Mouse (Mus musculus): ENCODE data around the gene Fem1b.
"Not testable (repeated sequence)": the region's sequence is repeated elsewhere in the genome, so short reads cannot be mapped to it uniquely, and the experiment has no call there.

Fem1b gene

DNA sequence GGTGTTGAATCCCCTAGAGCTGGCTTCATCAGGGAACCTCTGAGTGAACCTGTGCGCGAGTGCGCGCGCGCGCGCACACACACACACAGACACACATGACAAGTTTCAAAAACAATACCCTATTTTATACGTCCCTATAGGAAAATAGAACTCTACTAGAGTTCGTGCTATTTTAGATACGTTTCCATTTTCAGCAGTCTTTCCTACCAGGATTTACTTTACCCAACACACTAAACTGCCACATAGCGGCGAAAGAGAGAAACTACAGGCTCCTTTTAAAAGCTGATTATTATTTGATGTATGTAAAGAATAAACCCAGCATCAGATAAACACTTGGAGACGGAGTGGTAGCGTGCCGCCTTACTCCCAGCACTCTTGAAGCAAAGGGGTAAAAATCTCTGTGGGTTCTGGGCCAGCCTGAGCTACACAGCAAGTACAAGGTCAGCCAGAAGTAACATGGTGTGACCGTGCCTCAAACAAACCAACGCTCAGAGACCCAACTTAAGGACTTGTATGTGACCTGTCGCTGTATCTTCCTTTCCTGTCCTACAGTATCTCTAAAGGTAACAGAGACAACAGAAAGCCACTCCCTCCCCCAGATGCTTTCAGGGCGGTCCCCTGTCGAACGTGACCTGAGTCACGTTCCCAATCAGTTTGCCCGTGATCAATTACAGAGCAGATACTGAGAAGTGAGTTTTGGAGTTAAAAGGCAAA, 16.4 kb upstream of the Fem1b start:
- no peak for DNase-seq (ENCODE audit: low read depth, low spot score)

DNA sequence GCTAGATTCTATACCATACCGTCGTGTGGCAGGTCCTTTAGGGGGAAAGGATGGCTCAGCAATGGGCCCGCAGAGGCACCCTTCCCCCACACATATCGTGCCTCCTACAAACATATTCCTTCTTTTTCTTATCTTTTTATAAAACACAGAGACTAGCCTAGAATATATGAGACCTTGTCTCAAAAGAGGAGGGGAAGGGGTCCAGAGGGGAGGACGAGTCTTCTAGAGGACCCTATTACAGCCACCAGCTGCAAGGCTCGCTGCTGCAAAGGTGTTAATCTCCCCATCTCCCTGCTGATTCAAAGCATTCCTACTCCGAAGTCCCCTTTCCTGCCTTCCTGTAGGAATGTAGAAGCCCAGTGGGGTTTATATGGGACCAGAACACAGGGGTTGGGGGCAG, 14.7 kb upstream of the Fem1b start:
- no peak for DNase-seq (ENCODE audit: low read depth, low spot score)

DNA sequence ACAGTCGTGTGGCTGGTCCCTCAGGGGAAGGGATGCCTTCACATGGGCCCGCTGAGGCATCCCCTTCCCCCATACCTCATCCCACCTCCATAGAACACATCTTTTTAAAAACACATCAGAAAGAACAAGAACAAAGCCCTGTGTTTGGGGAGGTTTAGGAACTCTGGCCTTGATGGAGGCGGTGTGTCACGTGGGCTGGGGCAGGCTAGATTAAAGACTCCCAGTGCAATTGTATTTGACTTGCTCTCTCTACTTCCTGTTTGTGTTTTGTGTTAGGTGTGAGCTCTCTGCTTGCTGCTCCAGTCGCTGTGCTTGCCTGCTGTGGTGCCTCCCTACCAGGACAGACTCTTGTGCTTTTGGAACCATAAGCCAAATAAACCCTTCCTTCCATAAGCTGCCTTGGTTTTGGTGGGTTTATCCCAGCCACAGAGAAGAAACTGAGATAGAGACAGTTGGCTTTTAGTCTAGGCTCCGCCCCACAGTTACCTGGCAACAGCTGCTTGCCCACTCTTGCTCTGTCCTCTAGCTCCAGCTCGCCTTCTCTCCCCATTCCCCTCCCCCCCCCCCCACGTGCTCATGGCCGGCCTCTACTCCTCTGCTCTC, 14.2 kb upstream of the Fem1b start:
- DNase-seq (ENCODE audit: low read depth, low spot score): no peak

DNA sequence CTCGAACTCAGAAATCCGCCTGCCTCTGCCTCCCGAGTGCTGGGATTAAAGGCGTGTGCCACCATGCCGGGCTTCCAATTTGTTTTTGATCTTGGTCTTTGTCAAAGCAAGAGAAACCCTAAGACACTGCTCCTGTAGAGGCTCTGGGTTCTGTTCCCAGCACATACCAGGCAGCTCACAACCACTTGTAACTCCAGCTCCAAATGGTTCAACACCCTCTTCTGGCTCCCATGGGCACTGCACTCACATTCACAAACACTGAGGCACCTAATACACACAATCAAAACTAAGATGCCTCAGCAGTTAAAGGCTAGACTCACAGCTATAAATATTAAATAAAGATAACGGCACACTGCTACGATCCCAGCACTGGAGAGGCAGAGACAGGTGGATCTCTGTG, 10.1 kb upstream of the Fem1b start:
- DNase-seq (ENCODE audit: low read depth, low spot score): no peak

DNA sequence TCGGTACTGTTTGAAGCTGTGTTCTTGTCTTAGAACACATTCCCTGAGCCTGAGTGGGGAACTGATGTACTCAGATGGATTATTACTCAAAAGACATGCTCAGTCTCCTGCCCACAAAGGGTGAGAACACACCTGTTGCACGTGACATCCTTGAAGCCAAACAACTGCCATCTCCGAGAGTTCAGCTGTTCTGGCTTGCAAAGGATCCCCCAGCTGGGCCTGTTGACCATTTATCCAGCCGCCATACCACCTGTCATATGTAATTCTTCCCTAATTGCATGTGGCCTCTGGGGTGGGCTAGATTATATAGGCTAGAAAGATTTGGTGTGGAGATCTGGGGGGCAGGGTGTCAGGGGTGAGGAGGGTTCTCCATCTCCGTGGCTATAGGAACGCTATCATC, 9.1 kb upstream of the Fem1b start:
- no peak for DNase-seq (ENCODE audit: low read depth, low spot score)

DNA sequence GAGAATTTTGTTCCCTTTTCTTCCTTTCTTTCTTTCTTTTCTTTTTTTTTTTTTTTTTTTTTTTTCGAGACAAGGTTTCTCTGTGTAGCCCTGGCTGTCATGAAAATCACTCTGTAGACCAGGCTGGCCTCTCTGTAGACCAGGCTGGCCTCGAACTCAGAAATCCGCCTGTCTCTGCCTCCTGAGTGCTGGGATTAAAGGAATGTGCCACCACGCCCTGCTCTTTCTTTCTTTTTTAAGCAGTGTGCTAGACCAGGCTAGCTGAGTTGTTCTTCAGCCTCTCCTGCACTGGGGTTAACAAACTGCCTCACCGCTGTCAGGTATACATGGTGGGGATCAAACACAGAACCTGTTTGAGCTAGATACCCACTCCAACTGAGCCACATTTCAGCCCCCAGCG, 8.2 kb upstream of the Fem1b start:
- not testable (repeated sequence) for DNase-seq (ENCODE audit: low read depth, low spot score)

DNA sequence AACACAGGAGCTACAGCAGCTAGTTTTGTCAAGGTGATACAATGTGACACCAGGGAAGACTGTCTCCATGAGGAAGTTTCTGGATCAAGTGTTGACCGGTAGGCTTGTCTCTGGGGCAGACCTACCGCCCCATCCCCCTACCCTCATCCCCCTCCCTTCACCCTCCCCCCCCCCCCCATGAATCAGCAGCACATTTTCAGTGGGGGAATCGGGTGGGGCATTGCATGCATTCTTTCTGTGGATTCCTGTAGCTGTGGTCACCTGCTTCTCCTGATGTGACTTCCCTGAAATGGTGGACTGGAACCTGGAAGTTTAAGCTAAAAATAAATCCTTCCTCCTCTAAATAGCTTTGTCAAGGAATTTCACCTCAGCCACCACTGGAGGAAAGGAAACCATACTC, 7.8 kb upstream of the Fem1b start:
- DNase-seq (ENCODE audit: low read depth, low spot score): no peak

DNA sequence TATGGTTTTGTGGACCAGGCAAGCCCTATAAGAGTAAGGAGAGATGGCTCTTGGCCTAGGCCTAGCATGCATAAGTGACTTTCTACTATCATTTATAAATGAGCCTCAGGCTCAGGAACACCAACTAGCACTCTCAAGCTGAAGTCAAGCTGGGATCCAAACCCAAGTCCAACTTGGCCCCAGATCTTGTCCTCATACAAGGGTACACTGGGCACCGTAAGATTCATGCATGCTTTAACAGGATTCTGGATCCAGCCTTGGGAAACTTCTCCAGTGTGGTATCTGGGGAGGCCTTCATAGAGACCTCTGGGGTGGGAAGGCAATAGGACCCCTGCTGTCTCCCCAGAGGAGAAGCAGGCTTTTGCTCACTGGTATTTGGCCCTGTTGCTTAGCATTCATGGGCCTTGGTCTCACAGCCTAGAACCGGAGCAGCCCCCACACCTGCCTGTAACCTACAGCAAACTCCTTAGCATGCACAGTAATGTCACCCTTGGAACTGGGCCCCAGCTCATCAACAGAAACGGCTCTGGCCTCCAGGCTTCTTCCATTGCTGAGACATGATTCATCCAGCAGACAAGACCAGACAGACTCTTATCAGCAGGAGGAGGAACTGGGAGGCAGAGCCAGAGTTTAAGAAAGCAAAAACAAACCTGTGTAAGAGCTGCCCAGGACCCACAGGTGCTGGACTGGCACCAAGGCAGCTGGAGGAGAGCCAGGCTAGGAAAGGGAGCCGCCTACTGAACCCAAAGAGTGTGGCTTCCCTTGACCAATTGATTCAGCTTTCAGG, 6.3 kb upstream of the Fem1b start:
- no peak for DNase-seq (ENCODE audit: low read depth, low spot score)

DNA sequence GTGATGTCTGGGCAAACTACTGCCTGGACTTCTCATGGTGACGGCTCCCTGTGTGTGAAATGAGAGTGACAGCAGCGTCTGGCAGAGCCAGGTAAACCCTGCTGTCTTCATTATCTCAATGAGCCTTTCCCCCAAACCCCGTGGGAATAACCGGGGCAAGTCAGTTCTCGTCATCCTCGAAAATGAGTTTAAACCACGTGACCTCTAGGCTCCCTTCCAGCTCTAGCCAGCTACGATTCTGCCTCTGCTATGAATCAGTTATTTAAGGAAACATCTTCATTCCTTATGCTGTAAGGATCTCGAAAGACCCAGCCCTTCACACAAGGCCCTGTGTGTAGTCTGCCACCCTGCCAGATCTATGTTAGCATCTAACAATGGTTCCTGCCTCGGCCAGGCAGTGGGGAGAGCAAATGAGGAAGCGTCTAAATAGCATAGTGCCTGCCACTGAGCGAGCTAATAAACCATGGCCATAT, 5.4 kb upstream of the Fem1b start:
- DNase-seq (ENCODE audit: low read depth, low spot score): no peak

DNA sequence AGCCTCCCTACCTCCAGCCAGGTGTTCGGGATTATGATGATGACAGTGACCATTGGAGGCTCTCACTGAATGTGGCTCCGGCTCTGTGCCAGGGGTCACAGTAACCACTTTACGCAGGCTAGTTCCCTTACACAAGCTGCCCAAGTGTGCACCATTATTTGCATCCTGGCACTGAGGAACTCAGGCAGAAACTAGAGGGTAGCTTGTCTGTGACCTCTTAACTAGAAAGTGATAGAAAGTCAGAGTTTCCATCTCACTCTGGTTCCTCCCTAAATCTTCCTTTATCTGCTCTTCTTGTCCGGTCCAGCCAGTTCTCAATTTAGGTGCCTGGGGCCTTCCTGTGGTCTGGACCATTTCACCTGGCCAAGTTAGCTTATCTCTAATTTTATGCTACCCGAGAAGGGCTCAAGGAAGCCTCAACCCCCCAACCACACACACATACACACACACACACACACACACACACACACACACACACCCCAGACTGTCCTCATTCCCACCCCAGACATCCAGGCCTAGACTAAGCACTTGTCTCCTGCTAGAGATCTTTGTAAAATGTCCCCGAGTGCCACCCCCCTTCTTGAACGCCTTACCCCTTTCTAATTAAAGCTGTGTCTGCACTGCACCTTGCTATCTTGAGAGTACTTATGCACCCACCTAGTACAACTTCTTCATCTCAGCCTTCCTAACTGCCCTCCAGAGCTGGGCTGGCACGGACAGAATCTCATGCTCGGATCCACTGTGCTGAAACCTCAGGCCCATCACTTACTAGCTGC, 4.8 kb upstream of the Fem1b start:
- no peak for DNase-seq (ENCODE audit: low read depth, low spot score)

DNA sequence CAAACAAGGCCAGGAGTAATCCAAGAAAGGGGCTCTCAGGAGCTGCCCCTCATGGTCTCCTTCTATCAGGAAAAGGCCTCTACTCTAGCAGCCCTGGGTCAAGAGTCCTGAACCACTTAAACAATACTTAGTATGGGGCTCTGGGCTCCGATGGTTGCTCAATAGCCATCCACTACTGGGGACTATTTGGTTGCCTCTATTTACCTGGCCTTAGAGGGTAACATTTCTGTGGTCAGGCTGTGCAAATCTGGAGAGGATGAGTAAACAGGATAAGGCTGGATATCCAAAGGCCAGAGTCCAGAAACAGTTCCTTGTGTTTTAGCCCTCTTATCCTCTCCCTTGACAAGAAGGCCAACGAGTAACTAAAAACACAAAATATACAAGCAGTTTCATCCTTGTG, 3.0 kb upstream of the Fem1b start:
- no peak for DNase-seq (ENCODE audit: low read depth, low spot score)

DNA sequence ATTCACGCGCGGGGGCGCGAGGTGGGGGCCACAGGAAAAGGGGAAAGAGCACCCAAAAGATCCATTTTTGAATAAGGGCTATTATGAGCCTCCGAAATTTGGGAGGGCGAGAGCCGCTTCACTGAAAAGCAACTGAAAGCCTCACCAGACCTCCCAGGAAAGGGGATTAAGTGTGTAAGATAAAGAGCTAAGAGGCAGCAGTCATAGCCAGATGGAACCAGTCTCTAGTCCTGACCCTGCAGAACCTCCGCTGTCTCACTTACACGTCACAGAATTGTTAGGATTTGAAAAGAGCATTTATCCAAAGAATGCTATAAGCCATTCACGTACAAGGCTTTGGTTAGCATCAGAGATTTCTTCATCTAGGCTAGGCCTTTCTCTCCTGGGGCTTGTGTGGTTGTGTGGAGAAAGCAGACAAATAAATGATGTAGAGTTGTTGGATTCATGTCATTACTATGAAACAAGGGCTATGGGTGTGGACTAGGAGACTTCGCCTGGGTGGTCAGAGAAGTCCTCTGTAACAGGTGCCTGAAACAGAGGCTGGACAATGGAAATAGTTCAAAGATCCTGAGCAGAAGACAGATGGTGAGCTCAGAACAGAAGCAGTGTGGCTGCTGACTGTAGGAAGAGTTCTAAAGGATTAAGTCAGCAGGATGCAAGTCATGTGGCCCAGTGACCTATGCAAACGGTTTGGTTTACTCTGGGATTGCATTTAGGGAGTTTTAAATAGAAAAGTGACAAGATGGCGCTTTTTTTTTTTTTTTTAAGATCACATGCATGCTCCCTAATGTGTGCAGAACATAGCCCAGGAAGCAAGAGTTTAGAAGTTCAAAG, 699 bp upstream of the Fem1b start:
- DNase-seq (ENCODE audit: low read depth, low spot score): no peak

DNA sequence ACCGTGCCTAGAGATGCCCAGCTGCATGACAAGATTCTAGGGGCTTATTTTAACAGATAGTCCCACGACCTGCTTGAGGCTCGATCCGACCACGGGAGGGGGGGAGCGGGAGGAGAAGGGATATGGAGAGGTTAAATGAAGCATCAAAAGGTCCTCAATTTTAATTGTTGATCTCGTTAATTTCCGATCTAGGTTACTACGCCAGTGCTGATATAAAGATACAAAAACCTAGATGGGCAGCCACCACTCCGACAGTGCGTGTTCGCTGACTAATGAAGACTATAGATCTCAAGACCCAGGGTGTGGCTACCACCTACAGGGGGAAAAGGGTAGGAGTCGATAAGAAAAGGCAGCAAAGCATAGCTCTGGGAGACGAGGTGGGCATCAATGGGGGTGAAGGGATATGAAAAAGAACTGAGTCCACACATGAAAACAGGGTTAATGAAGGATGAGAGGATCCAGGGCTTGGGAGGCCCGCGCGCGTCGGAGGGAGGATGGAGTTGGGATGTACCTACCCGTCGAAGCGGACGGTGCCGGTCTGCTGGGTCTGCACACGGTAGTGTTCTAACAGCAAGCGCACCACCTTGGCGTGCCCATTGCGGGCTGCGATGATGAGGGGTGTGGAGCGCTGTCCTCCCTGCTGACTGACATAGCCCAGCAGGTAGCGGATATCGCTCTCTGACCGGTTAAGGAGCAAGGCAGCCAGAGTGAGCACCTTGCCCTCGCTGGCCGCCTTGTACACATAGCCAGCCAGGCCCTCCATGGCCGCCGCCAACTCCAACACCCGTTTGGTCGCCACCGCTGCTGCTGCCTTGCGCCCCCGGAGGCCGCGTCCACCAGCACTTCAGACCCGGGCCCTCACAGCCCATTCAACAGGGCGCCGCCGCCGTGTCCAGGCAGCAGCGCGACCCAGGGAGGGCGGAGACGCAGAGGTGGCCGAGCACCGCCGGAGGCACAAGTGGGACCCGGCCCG, 905 bp downstream of the Fem1b start:
- no peak for DNase-seq (ENCODE audit: low read depth, low spot score)

DNA sequence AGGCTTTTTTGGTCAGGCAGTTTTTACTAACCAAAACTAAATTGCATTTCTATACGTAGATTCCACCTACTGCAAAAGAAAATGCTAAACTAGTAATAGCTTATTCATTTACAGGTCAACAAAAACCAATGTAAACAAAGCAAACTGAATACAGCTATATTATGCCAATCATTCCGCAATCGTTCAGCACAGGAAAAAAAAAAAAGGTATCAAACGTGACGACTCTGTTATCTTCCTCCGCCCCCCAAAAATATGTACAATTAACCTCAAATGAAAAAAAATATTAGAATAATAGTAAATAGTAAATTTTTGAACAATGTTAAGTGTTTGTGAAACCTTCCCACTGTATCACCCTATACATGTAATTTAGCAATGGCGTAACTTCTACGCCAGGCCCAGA, 1.6 kb downstream of the Fem1b start:
- no peak for DNase-seq (ENCODE audit: low read depth, low spot score)

DNA sequence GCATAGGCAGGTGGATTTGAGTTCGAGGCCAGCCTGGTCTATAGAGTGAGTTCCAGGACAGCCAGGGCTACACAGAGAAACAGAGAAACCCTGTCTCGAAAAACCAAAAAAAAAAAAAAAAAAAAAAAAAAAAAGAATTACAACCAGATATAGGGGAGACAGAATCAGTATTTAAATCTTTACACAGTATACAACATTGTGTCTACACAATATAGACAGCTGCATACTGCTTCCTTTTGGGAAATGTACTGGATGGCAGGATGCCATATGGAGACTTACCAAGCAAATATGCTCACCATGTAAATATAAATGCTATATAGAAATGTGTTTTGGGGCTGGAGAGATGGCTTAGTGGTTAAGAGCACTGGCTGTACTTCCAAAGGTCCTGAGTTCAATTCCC, 12.5 kb downstream of the Fem1b start:
- DNase-seq (ENCODE audit: low read depth, low spot score): not testable (repeated sequence)

DNA sequence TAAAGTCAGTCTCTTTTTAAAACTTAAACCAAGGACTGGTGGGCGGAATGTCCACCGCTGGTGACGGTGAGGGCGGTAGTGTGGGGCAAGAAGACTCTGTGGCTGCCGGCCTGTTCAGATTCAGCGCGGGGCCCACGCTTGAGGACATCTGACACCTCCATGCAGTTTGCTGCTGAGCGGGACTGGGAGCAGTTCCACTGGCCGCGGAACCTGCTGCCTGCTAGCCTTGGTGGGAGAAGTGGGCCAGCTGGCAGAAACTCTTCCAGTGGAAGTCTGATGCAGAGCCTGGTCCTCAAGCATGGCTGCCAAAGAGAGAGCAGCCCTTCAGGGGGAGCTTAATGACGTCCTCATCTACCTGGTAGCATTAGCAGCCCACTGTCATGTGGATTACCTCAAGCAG, 21.9 kb downstream of the Fem1b start:
- DNase-seq (ENCODE audit: low read depth, low spot score): no peak

DNA sequence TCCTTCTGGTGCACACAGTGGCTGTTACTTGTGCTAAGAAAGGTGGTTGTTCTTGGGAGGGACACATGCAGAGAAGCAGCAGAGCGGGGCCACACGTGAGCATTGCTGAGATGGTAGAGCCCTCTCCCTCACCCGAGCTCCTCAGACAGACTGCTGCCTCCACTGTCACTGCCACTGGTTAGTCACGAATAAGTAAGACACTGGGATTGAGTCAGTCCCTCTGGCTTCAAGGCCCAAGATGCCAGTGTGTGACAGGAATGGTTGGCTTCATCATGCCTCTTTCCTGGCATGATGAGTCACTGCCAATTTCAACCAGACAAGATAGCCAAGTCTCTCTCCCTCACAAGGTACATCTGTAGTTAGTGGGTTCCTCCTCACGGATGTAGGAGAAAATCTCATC, 25.0 kb downstream of the Fem1b start:
- DNase-seq (ENCODE audit: low read depth, low spot score): no peak

DNA sequence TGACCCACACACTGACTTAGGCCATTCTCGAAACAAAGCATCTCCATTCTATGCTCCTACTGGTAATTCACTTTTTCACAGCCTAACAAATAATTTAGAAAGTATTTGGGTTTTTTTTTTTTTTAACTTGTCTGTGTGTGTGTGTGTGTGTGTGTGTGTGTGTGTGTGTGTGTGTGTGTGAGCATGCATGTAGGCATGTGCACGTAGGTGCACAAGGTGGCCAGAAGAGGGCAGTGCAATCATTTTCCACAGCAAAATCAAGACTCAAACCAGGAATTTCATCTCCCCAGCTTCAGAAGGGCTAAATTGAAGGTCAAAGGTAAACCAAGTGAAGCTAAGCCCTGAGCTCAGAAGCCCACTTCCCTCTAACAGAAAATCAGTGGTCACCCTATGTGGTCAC, 27.5 kb downstream of the Fem1b start:
- DNase-seq (ENCODE audit: low read depth, low spot score): no peak

DNA sequence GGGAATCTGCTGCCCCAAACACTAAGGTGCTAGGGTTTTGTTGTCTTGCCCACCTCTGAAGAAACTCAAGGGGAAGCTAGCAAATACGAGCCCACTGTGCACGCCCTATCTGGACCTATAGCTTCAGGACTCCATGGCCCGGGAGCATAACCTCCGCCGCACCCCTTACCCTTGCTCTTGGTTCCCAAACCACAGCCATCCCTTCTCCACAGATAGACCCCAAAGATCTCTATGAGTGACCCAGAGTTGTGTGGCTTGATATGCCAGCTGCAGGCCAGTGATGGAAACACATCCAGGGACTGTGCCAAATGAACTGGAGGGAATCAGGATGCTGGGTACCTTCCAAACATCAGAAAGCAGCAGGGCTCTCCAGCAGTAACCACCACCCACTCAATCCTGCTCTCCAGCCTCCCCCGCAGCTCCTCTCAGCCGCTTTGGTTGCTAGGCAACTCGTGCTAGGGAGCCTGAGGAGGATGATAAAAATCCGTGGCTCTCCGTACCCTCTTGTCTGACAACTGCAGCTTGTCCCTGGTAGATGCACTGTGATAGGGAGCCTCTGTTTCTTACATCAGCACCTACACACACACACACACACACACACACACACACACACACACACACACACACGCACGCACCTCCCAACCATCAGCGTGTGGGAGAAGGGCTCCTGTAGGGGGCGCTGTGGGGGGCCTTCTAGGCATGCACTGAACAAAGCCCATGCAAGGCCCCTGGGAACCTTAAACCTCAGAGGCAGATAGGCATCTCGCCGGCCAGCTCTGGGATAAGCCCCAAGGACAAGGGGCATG, 28.6 kb downstream of the Fem1b start:
- DNase-seq (ENCODE audit: low read depth, low spot score): no peak

All from WW6 (cell line).